Mouse (Mus musculus): ENCODE measurements around the gene Hspa2.

DNA sequence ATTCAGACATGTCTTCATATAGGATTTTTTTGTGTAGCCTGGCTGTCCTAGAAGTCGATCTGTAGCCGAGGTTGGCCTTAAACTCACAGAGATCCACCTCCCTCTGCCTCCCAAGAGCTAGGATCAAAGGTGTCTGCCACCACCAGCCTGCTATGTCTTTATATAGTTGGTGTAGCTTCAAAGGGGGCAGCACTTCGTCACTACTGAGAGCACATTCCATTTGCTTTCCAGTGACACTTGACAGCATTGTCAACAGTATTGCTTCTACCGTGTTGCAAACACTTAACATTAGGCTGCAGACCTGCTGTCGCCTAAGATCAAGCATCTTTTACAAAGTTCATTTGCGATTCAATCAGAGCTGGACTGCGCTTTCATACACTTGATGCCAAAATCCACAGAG lies 30.1 kb downstream of the Hspa2 start:
- TF ChIP-seq USF1 (IDR thresholded peaks at IDR 0.05; ENCODE audit: low read depth) (no peak), CTCF (IDR thresholded peaks at IDR 0.05; ENCODE audit: control insufficient read depth, insufficient read depth, insufficient read length) (no peak), MYOD1 (IDR thresholded peaks at IDR 0.05; ENCODE audit: control insufficient read depth, insufficient read length, low read depth) (no peak)

All from C2C12 (cell line).